Mouse (Mus musculus): ENCODE measurements at regions not wholly inside any gene's neighbourhood (a gene's known extent, or its start where the extent isn't known, plus 50 kb on each side); places are given as distances from the start of the nearest gene placed in this dataset.

GRCm38 (mm10) chr9:90791871-90792270 lies 521.3 kb upstream of the Tbc1d2b start:
- H3K9ac ChIP-seq (ENCODE audit: low read depth, low read length): no peak overlapping the region
- no peak overlapping the region for H3K4me2 ChIP-seq (ENCODE audit: low read length)
- no peak overlapping the region for H3K4me3 ChIP-seq (ENCODE audit: low read depth, low read length)
- no peaks in the 10 kb centered on the region for H3K36me3 ChIP-seq (ENCODE audit: control insufficient read depth, insufficient read depth, low read length)
- 37% methylated on average over 2 of the region's 2 CpGs for WGBS
- H3K4me1 ChIP-seq (ENCODE audit: control insufficient read depth, insufficient read depth, low read length): no peaks in the 10 kb centered on the region
- ATAC-seq: peak; percentile 60; the same call in 1 of the 2 replicates
- no peak overlapping the region for H3K27ac ChIP-seq (ENCODE audit: low read length)
- H3K9me3 ChIP-seq (replicated peaks; ENCODE audit: control insufficient read depth, low read length, poor library complexity, severe bottlenecking): no peaks in the 10 kb centered on the region
- H3K27me3 ChIP-seq (ENCODE audit: control insufficient read depth, insufficient read depth, low read depth, low read length): no peaks in the 10 kb centered on the region

DNA sequence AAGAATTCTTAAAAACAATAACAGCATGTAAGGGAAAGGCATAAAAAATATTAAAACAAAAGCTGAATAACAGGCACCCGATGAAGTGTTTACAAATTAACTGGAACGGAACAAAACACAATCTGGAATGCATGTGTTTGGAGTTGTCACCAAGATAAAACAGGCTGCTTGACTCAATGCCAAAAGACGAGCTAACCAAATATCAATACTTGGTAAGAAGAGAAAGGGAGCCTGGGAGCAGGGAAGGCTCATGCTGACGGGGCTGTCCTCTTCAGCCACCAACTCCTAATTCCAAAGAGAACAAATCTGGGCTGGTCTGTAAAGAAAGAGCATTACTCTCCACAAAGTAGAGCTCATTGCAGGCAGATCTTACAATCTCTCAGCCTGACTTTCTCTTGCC lies 545.4 kb upstream of the Zic4 start:
- Histone ChIP-seq H3K9me3 (replicated peaks; ENCODE audit: control insufficient read depth, low read length, poor library complexity, severe bottlenecking) (no peaks in the 10 kb centered on the region), H3K36me3 (ENCODE audit: control insufficient read depth, insufficient read depth, low read length) (no peaks in the 10 kb centered on the region), H3K4me3 (ENCODE audit: low read depth, low read length) (no peak overlapping the region), H3K9ac (ENCODE audit: low read depth, low read length) (no peak overlapping the region), H3K4me2 (ENCODE audit: low read length) (no peak overlapping the region), H3K27ac (ENCODE audit: low read length) (no peak overlapping the region), H3K27me3 (ENCODE audit: control insufficient read depth, insufficient read depth, low read depth, low read length) (no peaks in the 10 kb centered on the region), H3K4me1 (ENCODE audit: control insufficient read depth, insufficient read depth, low read length) (no peaks in the 10 kb centered on the region)
- WGBS: 48% methylated on average over 4 of the region's 4 CpGs
- ATAC-seq: no peak

- Histone ChIP-seq H3K36me3 (ENCODE audit: control insufficient read depth, insufficient read depth, low read length) (no peaks in the 10 kb centered on the region), H3K27ac (ENCODE audit: low read length) (no peak overlapping the region), H3K4me1 (ENCODE audit: control insufficient read depth, insufficient read depth, low read length) (no peaks in the 10 kb centered on the region), H3K27me3 (ENCODE audit: control insufficient read depth, insufficient read depth, low read depth, low read length) (no peaks in the 10 kb centered on the region), H3K4me3 (ENCODE audit: low read depth, low read length) (no peak overlapping the region), H3K9ac (ENCODE audit: low read depth, low read length) (no peak overlapping the region), H3K4me2 (ENCODE audit: low read length) (no peak overlapping the region), H3K9me3 (replicated peaks; ENCODE audit: control insufficient read depth, low read length, poor library complexity, severe bottlenecking) (no peaks in the 10 kb centered on the region)
- ATAC-seq: no peak
- WGBS: 73% methylated on average over 4 of the region's 4 CpGs
These were observed 538.5 kb upstream of the Zic4 start for GRCm38 (mm10) chr9:90823574-90824280.

GRCm38 (mm10) chr9:90827474-90827873 lies 534.7 kb upstream of the Zic4 start:
- H3K9ac ChIP-seq (ENCODE audit: low read depth, low read length): no peak overlapping the region
- ATAC-seq: no peak
- no peaks in the 10 kb centered on the region for H3K27me3 ChIP-seq (ENCODE audit: control insufficient read depth, insufficient read depth, low read depth, low read length)
- H3K9me3 ChIP-seq (replicated peaks; ENCODE audit: control insufficient read depth, low read length, poor library complexity, severe bottlenecking): no peaks in the 10 kb centered on the region
- no peak overlapping the region for H3K4me3 ChIP-seq (ENCODE audit: low read depth, low read length)
- H3K27ac ChIP-seq (ENCODE audit: low read length): no peak overlapping the region
- 78% methylated on average over 3 of the region's 3 CpGs for WGBS
- H3K4me1 ChIP-seq (ENCODE audit: control insufficient read depth, insufficient read depth, low read length): no peaks in the 10 kb centered on the region
- no peaks in the 10 kb centered on the region for H3K36me3 ChIP-seq (ENCODE audit: control insufficient read depth, insufficient read depth, low read length)
- no peak overlapping the region for H3K4me2 ChIP-seq (ENCODE audit: low read length)

DNA sequence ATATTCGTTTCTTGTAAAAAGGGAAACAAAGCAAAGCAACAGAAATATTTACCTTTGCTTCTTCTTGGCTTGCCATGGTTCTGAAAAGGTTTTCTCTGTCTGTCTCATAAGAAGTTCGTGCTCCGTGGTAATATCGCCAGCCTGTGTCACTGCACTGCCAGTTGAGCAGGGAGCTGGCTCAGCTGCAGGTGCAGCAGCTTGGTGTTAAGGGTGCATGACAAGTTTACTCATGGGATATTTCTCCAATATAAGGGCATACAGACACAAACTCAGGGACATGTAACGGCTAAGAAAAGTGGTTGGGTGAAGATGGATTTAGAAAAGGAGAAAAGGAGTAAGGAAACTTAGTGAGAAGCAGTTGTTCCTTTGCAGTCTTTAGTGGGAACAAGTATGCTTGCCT lies 533.5 kb upstream of the Zic4 start:
- Histone ChIP-seq H3K36me3 (ENCODE audit: control insufficient read depth, insufficient read depth, low read length) (no peaks in the 10 kb centered on the region), H3K9me3 (replicated peaks; ENCODE audit: control insufficient read depth, low read length, poor library complexity, severe bottlenecking) (no peaks in the 10 kb centered on the region), H3K27me3 (ENCODE audit: control insufficient read depth, insufficient read depth, low read depth, low read length) (no peaks in the 10 kb centered on the region), H3K9ac (ENCODE audit: low read depth, low read length) (no peak overlapping the region), H3K4me2 (ENCODE audit: low read length) (no peak overlapping the region), H3K4me3 (ENCODE audit: low read depth, low read length) (no peak overlapping the region), H3K27ac (ENCODE audit: low read length) (no peak overlapping the region), H3K4me1 (ENCODE audit: control insufficient read depth, insufficient read depth, low read length) (no peaks in the 10 kb centered on the region)
- ATAC-seq: no peak
- WGBS: 43% methylated on average over 5 of the region's 5 CpGs

DNA sequence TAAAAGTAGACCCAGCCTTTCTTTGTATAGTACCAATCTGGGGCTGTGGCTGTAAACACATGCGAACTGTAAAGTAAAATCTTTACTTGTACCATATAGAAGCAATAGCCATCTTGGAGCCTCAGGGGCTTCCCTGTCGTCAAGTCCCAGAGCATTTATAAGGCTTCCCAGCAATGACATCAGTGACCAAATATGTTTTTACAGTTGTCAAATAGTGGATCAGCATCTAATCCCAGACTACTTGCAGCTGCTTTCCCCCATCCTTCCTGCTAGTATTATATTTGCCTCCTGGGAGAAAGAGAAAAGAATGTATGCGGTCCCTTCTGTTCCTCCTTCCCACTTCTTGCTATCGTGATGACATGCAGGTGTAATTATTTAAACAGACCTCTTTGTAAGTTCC lies 531.5 kb upstream of the Zic4 start:
- Histone ChIP-seq H3K4me1 (ENCODE audit: control insufficient read depth, insufficient read depth, low read length) (no peaks in the 10 kb centered on the region), H3K27ac (ENCODE audit: low read length) (no peak overlapping the region), H3K9me3 (replicated peaks; ENCODE audit: control insufficient read depth, low read length, poor library complexity, severe bottlenecking) (no peaks in the 10 kb centered on the region), H3K27me3 (ENCODE audit: control insufficient read depth, insufficient read depth, low read depth, low read length) (no peaks in the 10 kb centered on the region), H3K9ac (ENCODE audit: low read depth, low read length) (no peak overlapping the region), H3K4me3 (ENCODE audit: low read depth, low read length) (no peak overlapping the region), H3K4me2 (ENCODE audit: low read length) (no peak overlapping the region), H3K36me3 (ENCODE audit: control insufficient read depth, insufficient read depth, low read length) (no peaks in the 10 kb centered on the region)
- no peak for ATAC-seq
- 65% methylated on average over 4 of the region's 4 CpGs for WGBS

- no peak overlapping the region for H3K4me2 ChIP-seq (ENCODE audit: low read length)
- H3K27me3 ChIP-seq (ENCODE audit: control insufficient read depth, insufficient read depth, low read depth, low read length): no peaks in the 10 kb centered on the region
- no peaks in the 10 kb centered on the region for H3K9me3 ChIP-seq (replicated peaks; ENCODE audit: control insufficient read depth, low read length, poor library complexity, severe bottlenecking)
- no peak overlapping the region for H3K9ac ChIP-seq (ENCODE audit: low read depth, low read length)
- no peak overlapping the region for H3K27ac ChIP-seq (ENCODE audit: low read length)
- 0 out of 2 replicates have a peak, but pooled peaks have one; percentile 25 for ATAC-seq
- 11% methylated on average over 3 of the region's 3 CpGs for WGBS
- H3K36me3 ChIP-seq (ENCODE audit: control insufficient read depth, insufficient read depth, low read length): no peaks in the 10 kb centered on the region
- no peak overlapping the region for H3K4me3 ChIP-seq (ENCODE audit: low read depth, low read length)
- no peaks in the 10 kb centered on the region for H3K4me1 ChIP-seq (ENCODE audit: control insufficient read depth, insufficient read depth, low read length)
These were observed 528.3 kb upstream of the Zic4 start for GRCm38 (mm10) chr9:90833743-90834539.

- Histone ChIP-seq H3K4me2 (ENCODE audit: low read length) (no peak overlapping the region), H3K4me3 (ENCODE audit: low read depth, low read length) (no peak overlapping the region), H3K4me1 (ENCODE audit: control insufficient read depth, insufficient read depth, low read length) (no peaks in the 10 kb centered on the region), H3K27me3 (ENCODE audit: control insufficient read depth, insufficient read depth, low read depth, low read length) (no peaks in the 10 kb centered on the region), H3K27ac (ENCODE audit: low read length) (no peak overlapping the region), H3K9ac (ENCODE audit: low read depth, low read length) (no peak overlapping the region), H3K9me3 (replicated peaks; ENCODE audit: control insufficient read depth, low read length, poor library complexity, severe bottlenecking) (no peaks in the 10 kb centered on the region), H3K36me3 (ENCODE audit: control insufficient read depth, insufficient read depth, low read length) (no peaks in the 10 kb centered on the region)
- WGBS: 37% methylated on average over 6 of the region's 6 CpGs
- no peak for ATAC-seq
These were observed 523.9 kb upstream of the Zic4 start for GRCm38 (mm10) chr9:90838184-90838926.

DNA sequence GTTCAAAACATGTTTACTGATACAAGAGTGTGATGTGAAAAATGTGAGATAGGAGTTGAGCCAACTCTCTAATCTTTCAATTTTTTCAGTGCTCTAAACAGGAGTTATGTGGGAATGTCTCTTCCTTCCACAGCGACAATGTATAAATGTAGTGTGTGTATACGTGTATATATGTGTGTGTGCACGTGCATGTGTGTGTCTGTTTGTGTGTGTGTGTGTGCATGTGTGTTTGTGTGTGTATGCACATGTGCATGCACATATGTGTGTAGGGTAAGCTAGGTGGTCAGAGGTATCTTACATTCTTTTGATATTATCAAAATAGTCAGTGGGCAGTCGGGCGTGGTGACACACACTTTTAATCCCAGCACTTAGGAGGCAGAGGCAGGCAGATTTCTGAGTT lies 511.2 kb upstream of the Zic4 start:
- H3K4me3 ChIP-seq (ENCODE audit: low read depth, low read length): no peak overlapping the region
- H3K9me3 ChIP-seq (replicated peaks; ENCODE audit: control insufficient read depth, low read length, poor library complexity, severe bottlenecking): no peaks in the 10 kb centered on the region
- no peak overlapping the region for H3K9ac ChIP-seq (ENCODE audit: low read depth, low read length)
- no peaks in the 10 kb centered on the region for H3K27me3 ChIP-seq (ENCODE audit: control insufficient read depth, insufficient read depth, low read depth, low read length)
- H3K4me1 ChIP-seq (ENCODE audit: control insufficient read depth, insufficient read depth, low read length): no peaks in the 10 kb centered on the region
- ATAC-seq: no peak
- no peak overlapping the region for H3K4me2 ChIP-seq (ENCODE audit: low read length)
- no peak overlapping the region for H3K27ac ChIP-seq (ENCODE audit: low read length)
- H3K36me3 ChIP-seq (ENCODE audit: control insufficient read depth, insufficient read depth, low read length): no peaks in the 10 kb centered on the region
- WGBS: 96% methylated on average over 5 of the region's 5 CpGs

Measured in midbrain, embryonic 16.5 days (tissue).